Mouse (Mus musculus) heart, adult 2 months (tissue): ENCODE measurements around the gene Hells. TPM values are rescaled to one million over a fixed set of nuclear protein-coding genes. Genes with fewer than 3 reads are reported as not detected.
A peak's percentile ranks its signal among the peaks of the same experiment; 100 is the strongest.

Experiments used
- DNase-seq, 2 experiments: peaks; one replicate each; pipeline ENCODE4 v3.0.0; 2021
- H3K27ac ChIP-seq: fragments of 200-600 bp; 2 replicates; pipeline ENCODE4 v1.8.1; 2022
- H3K27me3 ChIP-seq: fragments of 200-500 bp; 2 replicates; pipeline ENCODE4 v1.6.1; 2012; ENCODE audit warnings: mild to moderate bottlenecking, low read length, inconsistent platforms, mixed read lengths; ENCODE audit not compliant: control insufficient read depth, insufficient read depth
- H3K36me3 ChIP-seq: fragments of 200-500 bp; 2 replicates; pipeline ENCODE4 v1.6.1; 2012; ENCODE audit warnings: low read length, inconsistent platforms; ENCODE audit not compliant: control insufficient read depth, insufficient read depth
- H3K4me1 ChIP-seq: fragments of 200-500 bp; 2 replicates; pipeline ENCODE4 v1.6.1; 2011; ENCODE audit warnings: low read length; ENCODE audit not compliant: control insufficient read depth, insufficient read depth
- H3K4me3 ChIP-seq: fragments of 200-600 bp; 2 replicates; pipeline ENCODE4 v1.8.1; 2022
- H3K79me2 ChIP-seq: fragments of 200-500 bp; replicated peaks from 2 replicates; pipeline ENCODE4 v1.6.1; 2012; ENCODE audit warnings: mild to moderate bottlenecking, inconsistent platforms, low read length, moderate library complexity, mixed read lengths; ENCODE audit not compliant: control insufficient read depth, insufficient read depth
- H3K9ac ChIP-seq: fragments of 200-500 bp; 2 replicates; pipeline ENCODE4 v1.6.1; 2012; ENCODE audit warnings: low read depth, mild to moderate bottlenecking, control low read depth, inconsistent platforms, low read length, mixed read lengths
- CTCF ChIP-seq: fragments of 200-600 bp; IDR thresholded peaks from 2 replicates; pipeline ENCODE4 v1.8.1; 2022; ENCODE audit warnings: antibody characterized with exemption, mild to moderate bottlenecking, moderate library complexity
- EP300 ChIP-seq: fragments of 200-500 bp; IDR thresholded peaks from 2 replicates; pipeline ENCODE4 v1.6.1; 2011; ENCODE audit warnings: low read depth, low read length, control low read depth; ENCODE audit not compliant: insufficient read depth
- POLR2A ChIP-seq: fragments of 200-500 bp; IDR thresholded peaks from 2 replicates; pipeline ENCODE4 v1.6.1; 2011; ENCODE audit warnings: mild to moderate bottlenecking, low read depth, low read length, control low read depth; ENCODE audit not compliant: insufficient read depth
- WGBS: fragments of 180-500 bp; shearing (Covaris S2); methylation state at CpG from one replicate; pipeline ENCODE4 v1.1.7; 2018; 5-methylcytosine and 5-hydroxymethylcytosine counted together
- intact Hi-C: fragments of 180-260 bp; cut with DNase I; formaldehyde crosslinking; loops from one replicate; pipeline ENCODE4 v1.15.1; 2025
- polyA plus RNA-seq: library from polyadenylated mRNA; depleted of rRNA; stranded (reverse); fragments of >200 nt; gene quantifications from 2 replicates; pipeline ENCODE4 v1.2.3, GENCODE M21; 2012
- total RNA-seq, 2 experiments: library from RNA; stranded (reverse); gene quantifications; 2 replicates each; pipeline ENCODE4 v1.2.3; 2021

Gene Hells
- total and polyA plus RNA-seq, 3 experiments: 0.08 to 0.57 (median 0.48) TPM

GRCm38 (mm10) chr19:38915677-38916076 is 15.0 kb upstream of the Hells start:
- Histone ChIP-seq H3K36me3 (no peaks in the 10 kb centered on the region), H3K4me3 (no peak overlapping the region), H3K27me3 (no peaks in the 10 kb centered on the region), H3K79me2 (no peaks in the 10 kb centered on the region), H3K9ac (no peak overlapping the region), H3K4me1 (no peaks in the 10 kb centered on the region), H3K27ac (no peak overlapping the region)
- TF ChIP-seq POLR2A: no peak
- peak; percentile 91 for TF ChIP-seq CTCF
- 55% methylated on average over 3 of the region's 3 CpGs for WGBS
- intact Hi-C loops: loop anchor here (5.0 to 10.0 kb wide), 2 partner anchors 78 to 491 kb away; partner anchors contain the start of gene Tbc1d12
- peak; percentile 9 to 24 for DNase-seq

- H3K36me3 ChIP-seq: no peaks in the 10 kb centered on the region
- no peak overlapping the region for H3K4me3 ChIP-seq
- no peak overlapping the region for H3K27ac ChIP-seq
- 94% methylated on average over 11 of the region's 11 CpGs for WGBS
- TF ChIP-seq CTCF: no peak
- no peak for TF ChIP-seq EP300
- TF ChIP-seq POLR2A: no peak
- H3K79me2 ChIP-seq: no peaks in the 10 kb centered on the region
- H3K27me3 ChIP-seq: no peaks in the 10 kb centered on the region
- no peak for DNase-seq
- H3K9ac ChIP-seq: no peak overlapping the region
- no peaks in the 10 kb centered on the region for H3K4me1 ChIP-seq
- intact Hi-C loops: no loop called here
Observed at GRCm38 (mm10) chr19:38928481-38929158, 2.1 kb upstream of the Hells start.

- Histone ChIP-seq H3K9ac (no peak overlapping the region), H3K27me3 (no peaks in the 10 kb centered on the region), H3K4me3 (peak overlapping the region; percentile 81), H3K27ac (no peak overlapping the region), H3K36me3 (no peaks in the 10 kb centered on the region), H3K4me1 (no peaks in the 10 kb centered on the region), H3K79me2 (no peaks in the 10 kb centered on the region)
- 62% methylated on average over 13 of the region's 13 CpGs for WGBS
- TF ChIP-seq EP300 (no peak), CTCF (no peak), POLR2A (no peak)
- intact Hi-C loops: no loop called here
- no peak for DNase-seq
Observed at GRCm38 (mm10) chr19:38929471-38930251, 1.1 kb upstream of the Hells start.

- intact Hi-C loops: no loop called here
- Histone ChIP-seq H3K9ac (peak overlapping the region; percentile 60), H3K4me1 (no peaks in the 10 kb centered on the region), H3K27me3 (no peaks in the 10 kb centered on the region), H3K4me3 (peak overlapping the region; percentile 81), H3K79me2 (no peaks in the 10 kb centered on the region), H3K36me3 (no peaks in the 10 kb centered on the region), H3K27ac (no peak overlapping the region)
- WGBS: 2% methylated on average over 23 of the region's 23 CpGs
- no peak for DNase-seq
- TF ChIP-seq CTCF (no peak), POLR2A (no peak), EP300 (no peak)
Observed at GRCm38 (mm10) chr19:38930252-38930787, 395 bp upstream of the Hells start.

GRCm38 (mm10) chr19:38931566-38931890 is 813 bp downstream of the Hells start:
- Histone ChIP-seq H3K4me3 (peak overlapping the region; percentile 81), H3K4me1 (no peaks in the 10 kb centered on the region), H3K79me2 (no peaks in the 10 kb centered on the region), H3K27ac (no peak overlapping the region), H3K27me3 (no peaks in the 10 kb centered on the region), H3K9ac (no peak overlapping the region), H3K36me3 (no peaks in the 10 kb centered on the region)
- intact Hi-C loops: no loop called here
- no peak for DNase-seq
- TF ChIP-seq EP300 (no peak), POLR2A (no peak), CTCF (no peak)
- WGBS: 8% methylated on average over 6 of the region's 6 CpGs

GRCm38 (mm10) chr19:38944590-38945307 is 14.0 kb downstream of the Hells start:
- H3K79me2 ChIP-seq: no peaks in the 10 kb centered on the region
- no peaks in the 10 kb centered on the region for H3K4me1 ChIP-seq
- H3K27ac ChIP-seq: no peak overlapping the region
- TF ChIP-seq CTCF: no peak
- TF ChIP-seq EP300: no peak
- no peak for TF ChIP-seq POLR2A
- intact Hi-C loops: no loop called here
- H3K9ac ChIP-seq: no peak overlapping the region
- no peak overlapping the region for H3K4me3 ChIP-seq
- no peaks in the 10 kb centered on the region for H3K27me3 ChIP-seq
- H3K36me3 ChIP-seq: no peaks in the 10 kb centered on the region
- WGBS: 92% methylated on average over 2 of the region's 2 CpGs
- no peak for DNase-seq
